Mouse (Mus musculus): ENCODE measurements around the gene Gm5244. TPM values are rescaled to one million over a fixed set of nuclear protein-coding genes. Genes with fewer than 3 reads are reported as not detected.

Gene Gm5244
- not detected for total RNA-seq (2021)
- long read RNA-seq, experiment 1, result 0 reads
- long read RNA-seq, experiment 2, result 0 reads

GRCm38 (mm10) chr19:12846382-12846781, at the start of gene Gm5244:
Gm5244 (plus strand) TSS chr19:12846682.
- no peak for DNase-seq (ENCODE audit: low spot score in 2 of 2)
- intact Hi-C loops (cut with DNase I), result no loop called here

GRCm38 (mm10) chr19:12797071-12797470, 49.4 kb upstream of the Gm5244 start:
- intact Hi-C loops (cut with DNase I), result loop anchor here (2.0 to 10.0 kb wide), 4 partner anchors 75 to 782 kb away; no protein-coding TSS in a partner anchor
- peak; percentile 26 to 66 for DNase-seq (ENCODE audit: low spot score in 2 of 2)

- intact Hi-C loops (cut with DNase I), result loop anchor here (5.0 to 10.0 kb wide), 3 partner anchors 76 to 784 kb away; no protein-coding TSS in a partner anchor
- DNase-seq (ENCODE audit: low spot score in 2 of 2), result no peak
Measured at GRCm38 (mm10) chr19:12798404-12798803, 48.1 kb upstream of the Gm5244 start.

GRCm38 (mm10) chr19:12799081-12799480, 47.4 kb upstream of the Gm5244 start:
- intact Hi-C loops (cut with DNase I), result loop anchor here (5.0 to 10.0 kb wide), 3 partner anchors 77 to 784 kb away; no protein-coding TSS in a partner anchor
- no peak for DNase-seq (ENCODE audit: low spot score in 2 of 2)

- no peak for DNase-seq (ENCODE audit: low spot score in 2 of 2)
- intact Hi-C loops (cut with DNase I), result no loop called here
Measured at GRCm38 (mm10) chr19:12800621-12801020, 45.9 kb upstream of the Gm5244 start.

GRCm38 (mm10) chr19:12801046-12801445, 45.4 kb upstream of the Gm5244 start:
- intact Hi-C loops (cut with DNase I), result no loop called here
- DNase-seq (ENCODE audit: low spot score in 2 of 2), result no peak

- peak; percentile 36 to 63 for DNase-seq (ENCODE audit: low spot score in 2 of 2)
- intact Hi-C loops (cut with DNase I), result no loop called here
Measured at GRCm38 (mm10) chr19:12802830-12803229, 43.7 kb upstream of the Gm5244 start.

- no peak for DNase-seq (ENCODE audit: low spot score in 2 of 2)
- intact Hi-C loops (cut with DNase I), result no loop called here
Measured at GRCm38 (mm10) chr19:12804237-12804636, 42.2 kb upstream of the Gm5244 start.

GRCm38 (mm10) chr19:12805730-12806129, 40.8 kb upstream of the Gm5244 start:
- DNase-seq (ENCODE audit: low spot score in 2 of 2), result no peak
- intact Hi-C loops (cut with DNase I), result no loop called here

- DNase-seq (ENCODE audit: low spot score in 2 of 2), result no peak
- intact Hi-C loops (cut with DNase I), result no loop called here
Measured at GRCm38 (mm10) chr19:12806214-12806613, 40.3 kb upstream of the Gm5244 start.

GRCm38 (mm10) chr19:12812644-12813364, 33.7 kb upstream of the Gm5244 start:
- intact Hi-C loops (cut with DNase I), result no loop called here
- DNase-seq (ENCODE audit: low spot score in 2 of 2), result no peak

GRCm38 (mm10) chr19:12813883-12814282, 32.6 kb upstream of the Gm5244 start:
- intact Hi-C loops (cut with DNase I), result no loop called here
- DNase-seq (ENCODE audit: low spot score in 2 of 2), result no peak

GRCm38 (mm10) chr19:12818507-12818906, 28.0 kb upstream of the Gm5244 start:
- no peak for DNase-seq (ENCODE audit: low spot score in 2 of 2)
- intact Hi-C loops (cut with DNase I), result no loop called here

- intact Hi-C loops (cut with DNase I), result loop anchor here (5.0 kb wide), 1 partner anchor 303 kb away; no protein-coding TSS in a partner anchor
- DNase-seq (ENCODE audit: low spot score in 2 of 2), result peak; percentile 42 to 45
Measured at GRCm38 (mm10) chr19:12820383-12820782, 26.1 kb upstream of the Gm5244 start.

GRCm38 (mm10) chr19:12824549-12824948, 21.9 kb upstream of the Gm5244 start:
- intact Hi-C loops (cut with DNase I), result loop anchor here (5.0 kb wide), 1 partner anchor 307 kb away; no protein-coding TSS in a partner anchor
- no peak for DNase-seq (ENCODE audit: low spot score in 2 of 2)

- intact Hi-C loops (cut with DNase I), result no loop called here
- no peak for DNase-seq (ENCODE audit: low spot score in 2 of 2)
Measured at GRCm38 (mm10) chr19:12830823-12831430, 15.6 kb upstream of the Gm5244 start.

- intact Hi-C loops (cut with DNase I), result no loop called here
- no peak for DNase-seq (ENCODE audit: low spot score in 2 of 2)
Measured at GRCm38 (mm10) chr19:12831559-12831958, 14.9 kb upstream of the Gm5244 start.

GRCm38 (mm10) chr19:12833625-12834024, 12.9 kb upstream of the Gm5244 start:
- DNase-seq (ENCODE audit: low spot score in 2 of 2), result peak in 1 of 2 experiments; percentile 60
- intact Hi-C loops (cut with DNase I), result no loop called here

- intact Hi-C loops (cut with DNase I), result no loop called here
Measured at GRCm38 (mm10) chr19:12838507-12838906, 8.0 kb upstream of the Gm5244 start.

GRCm38 (mm10) chr19:12856983-12857382, 10.5 kb downstream of the Gm5244 start, which contains the start of gene Olfr1444:
Olfr1444 (plus strand) TSS chr19:12857283.
- intact Hi-C loops (cut with DNase I), result no loop called here
- no peak for DNase-seq (ENCODE audit: low spot score in 2 of 2)

More at GRCm38 (mm10) chr19:12838507-12838906, 8.0 kb upstream of the Gm5244 start:
- peak in 1 of 2 experiments; percentile 47 for DNase-seq (ENCODE audit: low spot score in 2 of 2)

Measured in left cerebral cortex, postnatal 14 days (tissue).